Mouse (Mus musculus): Measurements from ENCODE around the gene Nek2.

- TF ChIP-seq CTCF (IDR thresholded peaks at IDR 0.05; ENCODE audit: low read depth), result no peak
- TF ChIP-seq EP300 (IDR thresholded peaks at IDR 0.05; ENCODE audit: low read depth), result no peak
Measured at GRCm38 (mm10) chr1:191802820-191803655, 18.2 kb upstream of the Nek2 start.
